Mouse (Mus musculus) intestine, embryonic 14.5 days (tissue): ENCODE measurements around the gene Mfsd6. TPM values are rescaled to one million over a fixed set of nuclear protein-coding genes. Genes with fewer than 3 reads are reported as not detected.
A peak's percentile ranks its signal among the peaks of the same experiment; 100 is the strongest.
"Not testable (repeated sequence)": the region's sequence is repeated elsewhere in the genome, so short reads cannot be mapped to it uniquely, and the experiment has no call there.

Experiments used
- ATAC-seq: fragments of 200-750 bp; cut with Nextera tagmentation; replicated peaks from 2 replicates; pipeline ENCODE4 v1.8.0; 2017; ENCODE audit warnings: low read depth, moderate number of reproducible peaks, moderate TSS enrichment, moderate library complexity; ENCODE audit not compliant: low FRiP score, low TSS enrichment
- DNase-seq: peaks from one replicate; pipeline ENCODE4 v3.0.0-alpha.2; 2018; ENCODE audit warnings: low spot score
- H3K27ac ChIP-seq: fragments of 300-500 bp; sonication (generic); 2 replicates; pipeline ENCODE4 v1.5.1; 2014; ENCODE audit warnings: low read depth, mild to moderate bottlenecking, control low read depth
- H3K27me3 ChIP-seq: fragments of 300-500 bp; sonication (generic); replicated peaks from 2 replicates; pipeline ENCODE4 v1.6.1; 2014; ENCODE audit warnings: low read length, control low read depth; ENCODE audit not compliant: control insufficient read depth, insufficient read depth
- H3K36me3 ChIP-seq: fragments of 300-500 bp; sonication (generic); 2 replicates; pipeline ENCODE4 v1.6.1; 2014; ENCODE audit warnings: low read length, control low read depth; ENCODE audit not compliant: control insufficient read depth, insufficient read depth
- H3K4me1 ChIP-seq: fragments of 300-500 bp; sonication (generic); replicated peaks from 2 replicates; pipeline ENCODE4 v1.6.1; 2014; ENCODE audit warnings: low read length, control low read depth, mixed read lengths; ENCODE audit not compliant: control insufficient read depth, insufficient read depth
- H3K4me2 ChIP-seq: fragments of 300-500 bp; sonication (generic); 2 replicates; pipeline ENCODE4 v1.6.1; 2014; ENCODE audit warnings: low read length
- H3K4me3 ChIP-seq: fragments of 300-500 bp; sonication (generic); 2 replicates; pipeline ENCODE4 v1.5.1; 2014; ENCODE audit warnings: low read depth, low read length, control low read depth, mixed read lengths
- H3K9ac ChIP-seq: fragments of 300-500 bp; sonication (generic); 2 replicates; pipeline ENCODE4 v1.6.1; 2014; ENCODE audit warnings: mild to moderate bottlenecking, low read length
- H3K9me3 ChIP-seq: fragments of 300-500 bp; sonication (generic); 2 replicates; pipeline ENCODE4 v1.6.1; 2016; ENCODE audit warnings: low read length, control low read depth; ENCODE audit not compliant: control insufficient read depth
- WGBS: fragments of 180-500 bp; shearing (Covaris S2); extraction: QIAGEN DNeasy Blood & Tissue Kit; methylation state at CpG from one replicate; pipeline ENCODE4 v1.1.7; 2014; 5-methylcytosine and 5-hydroxymethylcytosine counted together
- polyA plus RNA-seq: library from polyadenylated mRNA; unstranded; fragments of >200 nt; fragmentation: Nextera tagmentation; extraction: Ambion mirVana; gene quantifications from 2 replicates; pipeline ENCODE4 v1.2.1, GENCODE M21; 2014

Gene Mfsd6
- polyA plus RNA-seq, 1 experiment from 2014 or later, result 4.3 TPM

- Histone ChIP-seq H3K27ac (no peak overlapping the region), H3K4me3 (no peak overlapping the region), H3K4me2 (no peak overlapping the region), H3K9me3 (no peaks in the 10 kb centered on the region), H3K9ac (no peak overlapping the region), H3K27me3 (no peaks in the 10 kb centered on the region), H3K36me3 (no peaks in the 10 kb centered on the region), H3K4me1 (no peaks in the 10 kb centered on the region)
- ATAC-seq (no peak), DNase-seq (no peak)
- WGBS, result 42% methylated on average over 3 of the region's 3 CpGs
Observed at GRCm38 (mm10) chr1:52718068-52718748, 9.1 kb downstream of the Mfsd6 start.

- Histone ChIP-seq H3K36me3 (no peaks in the 10 kb centered on the region), H3K27me3 (no peaks in the 10 kb centered on the region), H3K9ac (no peak overlapping the region), H3K27ac (no peak overlapping the region), H3K4me3 (no peak overlapping the region), H3K9me3 (no peaks in the 10 kb centered on the region), H3K4me1 (no peaks in the 10 kb centered on the region), H3K4me2 (no peak overlapping the region)
- ATAC-seq (no peak), DNase-seq (no peak)
- 67% methylated on average over 1 of the region's 1 CpGs for WGBS
Observed at GRCm38 (mm10) chr1:52714451-52714850, 12.8 kb downstream of the Mfsd6 start.

- no peak overlapping the region for H3K27ac ChIP-seq
- WGBS, result 43% methylated on average over 3 of the region's 3 CpGs
- H3K36me3 ChIP-seq, result no peaks in the 10 kb centered on the region
- DNase-seq (no peak), ATAC-seq (no peak)
- H3K27me3 ChIP-seq, result no peaks in the 10 kb centered on the region
- no peak overlapping the region for H3K4me3 ChIP-seq
- no peak overlapping the region for H3K9ac ChIP-seq
- no peaks in the 10 kb centered on the region for H3K4me1 ChIP-seq
- no peak overlapping the region for H3K4me2 ChIP-seq
- no peaks in the 10 kb centered on the region for H3K9me3 ChIP-seq
Observed at GRCm38 (mm10) chr1:52714021-52714420, 13.2 kb downstream of the Mfsd6 start.

- Histone ChIP-seq H3K36me3 (no peaks in the 10 kb centered on the region), H3K27ac (no peak overlapping the region), H3K27me3 (no peaks in the 10 kb centered on the region), H3K4me3 (no peak overlapping the region), H3K9me3 (no peaks in the 10 kb centered on the region), H3K9ac (no peak overlapping the region), H3K4me2 (no peak overlapping the region), H3K4me1 (no peaks in the 10 kb centered on the region)
- WGBS, result 67% methylated on average over 6 of the region's 6 CpGs
- ATAC-seq, result no peak
- DNase-seq, result no peak
Observed at GRCm38 (mm10) chr1:52708745-52709144, 18.5 kb downstream of the Mfsd6 start.

GRCm38 (mm10) chr1:52707030-52707429, 20.2 kb downstream of the Mfsd6 start:
- Histone ChIP-seq H3K4me3 (no peak overlapping the region), H3K4me1 (no peaks in the 10 kb centered on the region), H3K4me2 (no peak overlapping the region), H3K36me3 (no peaks in the 10 kb centered on the region), H3K9ac (no peak overlapping the region), H3K9me3 (no peaks in the 10 kb centered on the region), H3K27me3 (no peaks in the 10 kb centered on the region), H3K27ac (no peak overlapping the region)
- ATAC-seq (no peak), DNase-seq (no peak)
- WGBS, result 86% methylated on average over 3 of the region's 3 CpGs

GRCm38 (mm10) chr1:52702738-52703491, 24.3 kb downstream of the Mfsd6 start:
- Histone ChIP-seq H3K36me3 (no peaks in the 10 kb centered on the region), H3K27me3 (no peaks in the 10 kb centered on the region), H3K4me1 (no peaks in the 10 kb centered on the region), H3K4me2 (no peak overlapping the region), H3K9me3 (no peaks in the 10 kb centered on the region), H3K27ac (no peak overlapping the region), H3K4me3 (no peak overlapping the region), H3K9ac (no peak overlapping the region)
- ATAC-seq (no peak), DNase-seq (no peak)
- WGBS, result 82% methylated on average over 7 of the region's 7 CpGs

- Histone ChIP-seq H3K9ac (no peak overlapping the region), H3K4me1 (no peaks in the 10 kb centered on the region), H3K9me3 (no peaks in the 10 kb centered on the region), H3K27ac (no peak overlapping the region), H3K27me3 (no peaks in the 10 kb centered on the region), H3K36me3 (no peaks in the 10 kb centered on the region), H3K4me2 (no peak overlapping the region), H3K4me3 (no peak overlapping the region)
- 89% methylated on average over 1 of the region's 1 CpGs for WGBS
- ATAC-seq (no peak), DNase-seq (no peak)
Observed at GRCm38 (mm10) chr1:52701941-52702340, 25.3 kb downstream of the Mfsd6 start.

- not testable (repeated sequence) for H3K4me3 ChIP-seq, H3K36me3 ChIP-seq, H3K9ac ChIP-seq, H3K9me3 ChIP-seq, H3K4me1 ChIP-seq, ATAC-seq, DNase-seq, H3K4me2 ChIP-seq, H3K27me3 ChIP-seq, H3K27ac ChIP-seq
- 92% methylated on average over 13 of the region's 13 CpGs for WGBS
Observed at GRCm38 (mm10) chr1:52694456-52694855, 32.8 kb downstream of the Mfsd6 start.

GRCm38 (mm10) chr1:52687636-52688035, 39.6 kb downstream of the Mfsd6 start:
- H3K27ac ChIP-seq, result no peak overlapping the region
- no peaks in the 10 kb centered on the region for H3K36me3 ChIP-seq
- no peaks in the 10 kb centered on the region for H3K9me3 ChIP-seq
- H3K4me2 ChIP-seq, result no peak overlapping the region
- no peak overlapping the region for H3K9ac ChIP-seq
- ATAC-seq, result 0 out of 2 replicates have a peak, but pooled peaks have one; percentile 62
- 60% methylated on average over 8 of the region's 8 CpGs for WGBS
- no peak overlapping the region for H3K4me3 ChIP-seq
- DNase-seq, result no peak
- no peaks in the 10 kb centered on the region for H3K4me1 ChIP-seq
- no peaks in the 10 kb centered on the region for H3K27me3 ChIP-seq
